Mouse (Mus musculus) embryonic fibroblast, embryonic 13.5 days (primary cell): ENCODE results near the gene Prkar1b.

ENCODE experiments used
- CTCF ChIP-seq: IDR thresholded peaks from 2 replicates; pipeline ENCODE4 v1.5.1; 2011; ENCODE audit warnings: mild to moderate bottlenecking, control low read depth, low read length, moderate library complexity, borderline replicate concordance; ENCODE audit not compliant: insufficient read depth
- POLR2A ChIP-seq: IDR thresholded peaks from 2 replicates; pipeline ENCODE4 v1.6.1; 2011; ENCODE audit warnings: low read depth, mild to moderate bottlenecking, control low read depth, low read length, moderate library complexity

- no peak for TF ChIP-seq POLR2A
- TF ChIP-seq CTCF: no peak
Observed at GRCm38 (mm10) chr5:139017371-139018124, 132.3 kb downstream of the Prkar1b start.
